Mouse (Mus musculus): ENCODE measurements around the gene Mapkapk5.

DNA sequence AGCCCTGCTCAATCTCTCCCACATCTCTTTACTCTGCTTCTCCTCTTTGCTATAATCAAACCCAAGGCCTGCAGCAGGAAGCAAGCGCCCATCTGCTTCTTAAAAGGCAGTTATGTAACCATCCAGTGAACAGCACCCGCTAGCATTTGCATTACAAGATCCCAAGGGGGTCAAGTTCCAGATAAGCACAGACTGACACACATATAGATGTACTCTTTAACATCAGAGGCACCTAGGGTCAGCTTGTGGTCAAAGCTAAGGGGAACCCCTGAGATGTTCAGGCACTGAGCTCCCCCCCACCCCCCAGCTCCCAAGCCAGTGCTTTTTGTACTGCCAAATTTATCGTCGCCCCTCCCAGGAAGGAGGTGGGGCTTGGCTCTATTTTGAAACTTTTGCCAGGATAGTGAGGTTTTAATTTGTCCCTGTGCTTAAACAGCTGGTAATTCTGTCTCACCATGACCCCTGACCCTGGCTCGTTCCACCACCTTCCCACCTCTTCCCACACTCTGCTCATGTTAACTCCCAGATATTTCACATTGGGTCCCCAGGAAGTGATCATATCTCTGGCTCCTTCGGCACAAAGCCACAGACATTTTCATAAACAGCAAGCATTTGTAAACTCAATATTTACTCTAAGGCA lies 40.8 kb upstream of the Mapkapk5 start:
- no peak for TF ChIP-seq CTCF (IDR thresholded peaks at IDR 0.05; ENCODE audit: extremely low read depth, insufficient read depth, low read length)
- TF ChIP-seq POLR2A (IDR thresholded peaks at IDR 0.05; ENCODE audit: extremely low read depth, insufficient read depth, low read length): 0 out of 2 replicates have a peak, but pooled peaks have one; percentile 29
